In the genomic region with DNA sequence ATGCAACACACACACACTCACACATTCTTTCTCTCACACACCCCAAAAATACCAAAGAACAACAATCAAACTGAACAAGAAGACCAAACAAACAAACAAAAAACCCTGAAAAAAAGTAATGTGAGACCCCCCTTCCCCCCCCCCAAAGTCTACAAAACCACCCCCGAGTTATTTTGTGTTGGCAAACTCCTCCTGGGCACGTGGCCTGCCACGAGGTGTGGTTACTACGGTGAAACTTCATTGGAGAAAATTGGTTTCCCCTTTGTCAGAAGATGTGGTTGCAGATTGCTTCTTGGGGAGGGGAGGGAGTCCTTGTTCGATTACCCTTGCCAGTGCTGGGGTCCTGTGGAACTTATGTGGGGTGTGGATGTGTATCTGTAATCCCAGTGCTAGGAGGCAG, we compare ENCODE assay signal across 32 mouse cellular contexts.
"Had no signal": no experiment of that assay in that cellular context is flagged by ENCODE, and none has a peak within 500 bp of the region (broad histone marks: within the 10 kb centered on the region; RNA-seq: fewer than 3 reads in every experiment).

No protein-coding gene starts in this region.

- H3K4me2 ChIP-seq: limb, embryonic 12.5 days; limb, embryonic 13.5 days; limb, embryonic 15.5 days; liver, embryonic 11.5 days; liver, embryonic 12.5 days; liver, embryonic 13.5 days; liver, embryonic 15.5 days; lung, embryonic 14.5 days; lung, embryonic 15.5 days; midbrain, embryonic 11.5 days; midbrain, embryonic 12.5 days; midbrain, embryonic 13.5 days; midbrain, embryonic 15.5 days had no signal

- H3K4me3 ChIP-seq: left cerebral cortex, adult 2 months; limb, embryonic 10.5 days; limb, embryonic 12.5 days; limb, embryonic 13.5 days; limb, embryonic 15.5 days; liver, embryonic 12.5 days; liver, embryonic 13.5 days; liver, embryonic 15.5 days; lung, embryonic 15.5 days; megakaryocyte, embryonic 14.5 days; midbrain, embryonic 10.5 days; midbrain, embryonic 12.5 days; midbrain, embryonic 13.5 days; midbrain, embryonic 15.5 days; myocyte had no signal

- H3K9ac ChIP-seq: limb, embryonic 12.5 days; limb, embryonic 13.5 days; limb, embryonic 15.5 days; liver, embryonic 12.5 days; liver, embryonic 13.5 days; liver, embryonic 14.5 days; liver, embryonic 15.5 days; liver, postnatal 0 days; lung, embryonic 14.5 days; lung, embryonic 15.5 days; midbrain, embryonic 12.5 days; midbrain, embryonic 13.5 days; midbrain, embryonic 15.5 days had no signal

- H3K27me3 ChIP-seq: limb, embryonic 12.5 days; limb, embryonic 13.5 days; limb, embryonic 15.5 days; liver, embryonic 12.5 days; liver, embryonic 13.5 days; liver, embryonic 15.5 days; lung, embryonic 15.5 days; megakaryocyte, embryonic 14.5 days; midbrain, embryonic 12.5 days; midbrain, embryonic 13.5 days; midbrain, embryonic 15.5 days had no signal

- DNase-seq: left cerebral cortex, postnatal 4 days; liver; liver, embryonic 13.5 days; liver, postnatal 0 days; lung, adult 18-20 months; lung, adult 2 months; lung, embryonic 14.5 days; lung, postnatal 10 days; lung, postnatal 14 days; lung, postnatal 36 days; lung, postnatal 4 days; midbrain, embryonic 14.5 days had no signal

- ATAC-seq: liver, embryonic 12.5 days; liver, postnatal 0 days; lung, postnatal 0 days; midbrain, embryonic 13.5 days; midbrain, embryonic 15.5 days; midbrain, embryonic 16.5 days had no signal

- H3K27ac ChIP-seq: left cerebral cortex, adult 2 months; limb, embryonic 12.5 days; limb, embryonic 15.5 days; liver, embryonic 12.5 days; liver, embryonic 13.5 days; liver, embryonic 14.5 days; liver, embryonic 15.5 days; macrophage; midbrain, embryonic 10.5 days; midbrain, embryonic 12.5 days; midbrain, embryonic 13.5 days; midbrain, embryonic 15.5 days had no signal

- H3K36me3 ChIP-seq: limb, embryonic 10.5 days; limb, embryonic 12.5 days; limb, embryonic 13.5 days; limb, embryonic 15.5 days; liver, embryonic 12.5 days; liver, embryonic 13.5 days; liver, embryonic 15.5 days; lung, embryonic 15.5 days; midbrain, embryonic 10.5 days; midbrain, embryonic 12.5 days; midbrain, embryonic 13.5 days; midbrain, embryonic 15.5 days had no signal

- H3K9me3 ChIP-seq: limb, embryonic 10.5 days; limb, embryonic 12.5 days; limb, embryonic 13.5 days; limb, embryonic 15.5 days; liver, embryonic 12.5 days; liver, embryonic 13.5 days; liver, embryonic 15.5 days; lung, embryonic 15.5 days; midbrain, embryonic 10.5 days; midbrain, embryonic 12.5 days; midbrain, embryonic 13.5 days; midbrain, embryonic 15.5 days had no signal

- H3K4me1 ChIP-seq: liver, embryonic 12.5 days; liver, embryonic 13.5 days; liver, embryonic 15.5 days; megakaryocyte, embryonic 14.5 days; midbrain, embryonic 15.5 days had no signal
